Mouse (Mus musculus) MEL (cell line): ENCODE data around the gene Itga2b. TPM values are rescaled to one million over a fixed set of nuclear protein-coding genes. Genes with fewer than 3 reads are reported as not detected.

Experiments used
- DNase-seq: peaks from one replicate; pipeline ENCODE4 v3.0.0; 2011; ENCODE audit warnings: low read depth, low spot score
- H3K27ac ChIP-seq: 2 replicates; pipeline ENCODE4 v1.5.1; 2012; ENCODE audit warnings: low read depth, mild to moderate bottlenecking, control low read depth, low read length, moderate library complexity; ENCODE audit not compliant: control insufficient read depth
- H3K27me3 ChIP-seq, 2 experiments: fragments of 150-350 bp in 1 of 2; sonication (generic) in 1 of 2; 2 replicates each; pipeline ENCODE4 v1.6.1; 2012; ENCODE audit warnings: low read length in 2 of 2, mild to moderate bottlenecking in 2 of 2, improper control_type of control experiment in 1 of 2, moderate library complexity in 1 of 2; ENCODE audit not compliant: insufficient read depth in 2 of 2, control insufficient read depth in 1 of 2
- H3K36me3 ChIP-seq, 2 experiments: 2 replicates each; pipeline ENCODE4 v1.6.1; 2012 to 2014; ENCODE audit warnings: low read length in 2 of 2, improper control_type of control experiment in 1 of 2, inconsistent platforms in 1 of 2, mild to moderate bottlenecking in 1 of 2; ENCODE audit not compliant: insufficient read depth in 2 of 2, control insufficient read depth in 1 of 2
- H3K4me1 ChIP-seq, 2 experiments: fragments of 150-350 bp in 1 of 2; sonication (generic) in 1 of 2; 2 replicates each; pipeline ENCODE4 v1.6.1; 2012; ENCODE audit warnings: low read length in 2 of 2, improper control_type of control experiment in 1 of 2, mild to moderate bottlenecking in 1 of 2; ENCODE audit not compliant: insufficient read depth in 2 of 2, control insufficient read depth in 1 of 2
- H3K4me3 ChIP-seq, 2 experiments: fragments of 150-350 bp in 1 of 2; sonication (generic) in 1 of 2; 2 replicates each; pipeline ENCODE4 v1.5.1; 2012; ENCODE audit warnings: low read depth in 2 of 2, low read length in 2 of 2, mild to moderate bottlenecking in 2 of 2, moderate library complexity in 2 of 2, control low read depth in 1 of 2, improper control_type of control experiment in 1 of 2; ENCODE audit not compliant: control insufficient read depth in 1 of 2, insufficient read depth in 1 of 2
- H3K79me2 ChIP-seq: 2 replicates; pipeline ENCODE4 v1.6.1; 2012; ENCODE audit warnings: mild to moderate bottlenecking, low read length, moderate library complexity; ENCODE audit not compliant: control insufficient read depth, poor library complexity, insufficient read depth
- H3K9ac ChIP-seq: 2 replicates; pipeline ENCODE4 v1.6.1; 2012; ENCODE audit warnings: low read depth, mild to moderate bottlenecking, control low read depth, low read length, moderate library complexity; ENCODE audit not compliant: control insufficient read depth, poor library complexity, severe bottlenecking
- H3K9me3 ChIP-seq: fragments of 150-350 bp; sonication (generic); replicated peaks from 2 replicates; pipeline ENCODE4 v1.6.1; 2012; ENCODE audit warnings: mild to moderate bottlenecking, low read length, improper control_type of control experiment, moderate library complexity; ENCODE audit not compliant: insufficient read depth
- CHD1 ChIP-seq: IDR thresholded peaks from 2 replicates; pipeline ENCODE4 v1.6.1; 2012; ENCODE audit warnings: low read depth, mild to moderate bottlenecking, inconsistent platforms, low read length, improper control_type of control experiment
- CTCF ChIP-seq, 3 experiments: IDR thresholded peaks in 2 of 3; conservative IDR thresholded peaks in 1 of 3; 2 replicates each; pipeline ENCODE4 v1.5.1; 2011 to 2012; ENCODE audit warnings: low read length in 3 of 3, low read depth in 2 of 3, mild to moderate bottlenecking in 2 of 3, improper control_type of control experiment in 1 of 3, inconsistent platforms in 1 of 3, mixed read lengths in 1 of 3, moderate library complexity in 1 of 3; ENCODE audit not compliant: control insufficient read depth in 1 of 3, insufficient read depth in 1 of 3, poor library complexity in 1 of 3, severe bottlenecking in 1 of 3
- E2F4 ChIP-seq: IDR thresholded peaks from 2 replicates; pipeline ENCODE4 v1.6.1; 2011; ENCODE audit warnings: low read depth, low read length, improper control_type of control experiment, borderline replicate concordance
- ETS1 ChIP-seq: IDR thresholded peaks from 2 replicates; pipeline ENCODE4 v1.6.1; 2012; ENCODE audit warnings: low read depth, mild to moderate bottlenecking, inconsistent platforms, low read length, improper control_type of control experiment, moderate library complexity
- HCFC1 ChIP-seq: IDR thresholded peaks from 2 replicates; pipeline ENCODE4 v1.6.1; 2012; ENCODE audit warnings: low read depth, mild to moderate bottlenecking, inconsistent platforms, low read length, improper control_type of control experiment, moderate library complexity
- JUND ChIP-seq: IDR thresholded peaks from 2 replicates; pipeline ENCODE4 v1.6.1; 2011; ENCODE audit warnings: low read depth, mild to moderate bottlenecking, improper control_type of control experiment, low read length
- KAT2A ChIP-seq: conservative IDR thresholded peaks from 2 replicates; pipeline ENCODE4 v1.6.1; 2012; ENCODE audit warnings: low read depth, low read length, improper control_type of control experiment, inconsistent platforms
- MAX ChIP-seq: IDR thresholded peaks from 2 replicates; pipeline ENCODE4 v1.6.1; 2011; ENCODE audit warnings: low read length, improper control_type of control experiment
- MEF2A ChIP-seq: IDR thresholded peaks from 2 replicates; pipeline ENCODE4 v1.6.1; 2014; ENCODE audit warnings: low read depth, mild to moderate bottlenecking, inconsistent platforms, low read length, improper control_type of control experiment; ENCODE audit not compliant: poor library complexity, insufficient replicate concordance, severe bottlenecking; ENCODE audit errors: extremely low read depth
- MXI1 ChIP-seq: IDR thresholded peaks from 2 replicates; pipeline ENCODE4 v1.6.1; 2011; ENCODE audit warnings: mild to moderate bottlenecking, low read depth, low read length, improper control_type of control experiment
- MYB ChIP-seq: IDR thresholded peaks from 2 replicates; pipeline ENCODE4 v1.6.1; 2011; ENCODE audit warnings: mild to moderate bottlenecking, low read depth, low read length, improper control_type of control experiment
- MYC ChIP-seq: IDR thresholded peaks from 2 replicates; pipeline ENCODE4 v1.6.1; 2011; ENCODE audit warnings: low read depth, mild to moderate bottlenecking, low read length, improper control_type of control experiment, moderate library complexity
- NELFE ChIP-seq: IDR thresholded peaks from 2 replicates; pipeline ENCODE4 v1.6.1; 2011; ENCODE audit warnings: low read depth, low read length, improper control_type of control experiment
- POLR2A ChIP-seq, 2 experiments: IDR thresholded peaks; 2 replicates each; pipeline ENCODE4 v1.6.1; 2011 to 2012; ENCODE audit warnings: low read length in 2 of 2, mild to moderate bottlenecking in 2 of 2, control low read depth in 1 of 2, improper control_type of control experiment in 1 of 2, low read depth in 1 of 2, moderate library complexity in 1 of 2; ENCODE audit not compliant: control insufficient read depth in 1 of 2, insufficient read depth in 1 of 2, poor library complexity in 1 of 2
- POLR2AphosphoS5 ChIP-seq: IDR thresholded peaks from 2 replicates; pipeline ENCODE4 v1.6.1; 2012; ENCODE audit warnings: low read depth, borderline replicate concordance, mild to moderate bottlenecking, inconsistent platforms, low read length, moderate library complexity, mixed read lengths
- RCOR1 ChIP-seq: IDR thresholded peaks from 2 replicates; pipeline ENCODE4 v1.6.1; 2012; ENCODE audit warnings: low read depth, mild to moderate bottlenecking, inconsistent platforms, low read length, improper control_type of control experiment
- SIN3A ChIP-seq: IDR thresholded peaks from 2 replicates; pipeline ENCODE4 v1.6.1; 2012; ENCODE audit warnings: low read length, improper control_type of control experiment, inconsistent platforms
- TBP ChIP-seq: IDR thresholded peaks from 2 replicates; pipeline ENCODE4 v1.8.0; 2011; ENCODE audit warnings: low read depth, low read length, improper control_type of control experiment
- UBTF ChIP-seq: IDR thresholded peaks from 2 replicates; pipeline ENCODE4 v1.6.1; 2012; ENCODE audit warnings: low read depth, mild to moderate bottlenecking, inconsistent platforms, low read length, improper control_type of control experiment, moderate library complexity, borderline replicate concordance; ENCODE audit not compliant: insufficient read depth
- USF1 ChIP-seq: IDR thresholded peaks from 2 replicates; pipeline ENCODE4 v1.6.1; 2014; ENCODE audit warnings: low read depth, mild to moderate bottlenecking, inconsistent platforms, low read length, improper control_type of control experiment, moderate library complexity
- ZC3H11A ChIP-seq: IDR thresholded peaks from 2 replicates; pipeline ENCODE4 v1.6.1; 2012; ENCODE audit warnings: low read depth, mild to moderate bottlenecking, inconsistent platforms, low read length, improper control_type of control experiment
- ZMIZ1 ChIP-seq: IDR thresholded peaks from 2 replicates; pipeline ENCODE4 v1.6.1; 2012; ENCODE audit warnings: low read depth, mild to moderate bottlenecking, inconsistent platforms, low read length, improper control_type of control experiment, moderate library complexity
- polyA plus RNA-seq, 2 experiments: library from polyadenylated mRNA; stranded (reverse) in 1 of 2; unstranded in 1 of 2; fragments of >175 nt in 1 of 2; fragments of >200 nt in 1 of 2; gene quantifications; 2 replicates each; pipeline versions ENCODE4 v1.2.1 to v1.2.4; 2012; ENCODE audit warnings: low replicate concordance in 2 of 2, low read depth in 1 of 2; ENCODE audit not compliant: insufficient read length in 2 of 2, insufficient read depth in 1 of 2, missing spikeins in 1 of 2
- total RNA-seq: library from RNA; depleted of rRNA; stranded (reverse); fragments of 300-350 nt; gene quantifications from 2 replicates; pipeline ENCODE4 v1.2.3, GENCODE M21; 2012

Gene Itga2b
- total and polyA plus RNA-seq, 3 experiments, result 10.7 to 55.7 TPM; not detected in 1

DNA sequence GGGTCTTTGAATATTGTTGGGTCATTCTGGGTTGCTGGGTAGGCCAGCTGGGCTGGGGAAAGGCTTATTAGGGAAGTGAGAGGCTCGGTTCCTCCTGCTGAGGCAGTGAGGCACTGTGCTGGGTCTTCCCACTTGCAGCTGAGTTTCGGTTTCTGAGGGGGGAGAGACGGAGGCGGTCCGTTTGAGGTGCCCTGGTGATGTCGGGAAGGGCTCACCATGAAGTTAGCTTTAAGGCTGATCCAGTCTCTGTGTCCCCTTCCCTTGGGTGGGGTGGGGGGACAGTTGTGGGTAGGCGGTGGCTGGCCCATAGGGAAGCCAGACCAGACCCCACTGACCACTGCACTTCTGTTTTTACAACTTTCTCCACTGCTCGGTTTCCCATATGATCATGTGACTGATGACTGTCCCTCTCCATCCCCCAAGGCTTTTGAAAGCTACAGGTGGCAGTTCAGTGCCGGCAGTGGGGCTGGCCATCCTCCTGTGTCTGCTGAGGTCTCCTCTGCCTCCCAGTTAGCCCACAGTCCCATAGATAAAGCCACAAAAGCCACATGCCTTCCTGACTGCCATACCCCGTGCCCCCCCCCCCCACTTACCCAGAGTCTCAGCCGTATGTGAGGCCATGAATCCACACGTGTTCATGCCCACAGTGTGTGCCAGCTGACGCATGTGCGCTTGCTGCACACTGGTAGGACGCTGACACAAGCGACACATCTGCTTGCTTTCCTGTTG lies 37.6 kb downstream of the Itga2b start:
- Histone ChIP-seq H3K9me3 (no peaks in the 10 kb centered on the region), H3K9ac (peak overlapping the region; percentile 67), H3K4me1 (peaks cover 5 to 22% of the 10 kb centered on the region in 2 experiments), H3K27ac (peak overlapping the region; percentile 22), H3K36me3 (peaks cover 0 to 11% of the 10 kb centered on the region in 2 experiments; a peak in 3 of 4 replicates), H3K4me3 (peak overlapping the region; percentile 62 to 79), H3K27me3 (no peaks in the 10 kb centered on the region), H3K79me2 (peaks cover 2% of the 10 kb centered on the region; the same call in 1 of the 2 replicates)
- peak; percentile 78 for DNase-seq
- TF ChIP-seq ETS1, result peak; percentile 61
- no peak for TF ChIP-seq POLR2AphosphoS5
- TF ChIP-seq TBP, result peak; percentile 44; the same call in 1 of the 2 replicates
- 0 out of 2 replicates have a peak, but pooled peaks have one; percentile 22 for TF ChIP-seq NELFE
- peak; percentile 72 for TF ChIP-seq USF1
- TF ChIP-seq SIN3A, result 0 out of 2 replicates have a peak, but pooled peaks have one; percentile 21
- no peak for TF ChIP-seq UBTF
- TF ChIP-seq MXI1, result 0 out of 2 replicates have a peak, but pooled peaks have one; percentile 43
- peak in 1 of 2 experiments; percentile 31; a peak in 1 of 4 replicates for TF ChIP-seq POLR2A (IDR thresholded peaks at IDR 0.05; ENCODE audit: control insufficient read depth in 1 of 2, insufficient read depth in 1 of 2, low read depth in 1 of 2, low read length in 2 of 2, poor library complexity in 1 of 2)

DNA sequence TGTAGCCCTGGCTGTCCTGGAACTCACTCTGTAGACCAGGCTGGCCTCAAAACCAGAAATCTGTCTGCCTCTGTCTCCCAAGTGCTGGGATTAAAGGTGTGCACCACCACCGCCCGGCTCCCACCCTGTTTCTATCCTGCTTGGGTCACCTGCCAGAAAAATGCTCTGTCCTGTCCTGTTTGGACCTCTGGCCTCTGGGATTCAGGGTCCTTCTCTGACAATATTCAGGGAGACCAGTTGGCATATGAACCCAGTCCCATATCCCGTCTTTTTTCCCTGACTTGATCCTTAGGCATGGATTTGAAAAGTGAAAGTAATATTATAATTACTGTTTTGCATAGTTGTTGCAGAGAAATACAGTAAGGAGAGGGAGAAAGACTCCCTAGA lies 38.2 kb downstream of the Itga2b start:
- peaks cover 2% of the 10 kb centered on the region; the same call in 1 of the 2 replicates for H3K79me2 ChIP-seq
- TF ChIP-seq MAX (no peak), CHD1 (no peak), KAT2A (no peak), NELFE (no peak), ZMIZ1 (no peak), MEF2A (no peak), RCOR1 (no peak), TBP (no peak), E2F4 (no peak), HCFC1 (no peak), ETS1 (no peak), POLR2A (IDR thresholded peaks at IDR 0.05; ENCODE audit: control insufficient read depth in 1 of 2, insufficient read depth in 1 of 2, low read depth in 1 of 2, low read length in 2 of 2, poor library complexity in 1 of 2) (no peak), CTCF (IDR thresholded peaks at IDR 0.05 in 2 of 3, conservative IDR thresholded peaks at IDR 0.05 in 1 of 3; ENCODE audit: control insufficient read depth in 1 of 3, insufficient read depth in 1 of 3, low read depth in 2 of 3, low read length in 3 of 3, poor library complexity in 1 of 3, severe bottlenecking in 1 of 3) (no peak), JUND (no peak), MYC (no peak), MYB (no peak), ZC3H11A (no peak)
- TF ChIP-seq, all 39 proteins: peak for 0
- Histone ChIP-seq H3K9ac (peak overlapping the region; percentile 67), H3K4me1 (peaks cover 5 to 22% of the 10 kb centered on the region in 2 experiments), H3K4me3 (peak overlapping the region; percentile 62 to 79), H3K9me3 (no peaks in the 10 kb centered on the region), H3K27ac (no peak overlapping the region), H3K27me3 (no peaks in the 10 kb centered on the region), H3K36me3 (peaks cover 0 to 11% of the 10 kb centered on the region in 2 experiments; a peak in 3 of 4 replicates)
- DNase-seq, result no peak
